Mouse (Mus musculus): ENCODE results near the gene Npc2.

DNA sequence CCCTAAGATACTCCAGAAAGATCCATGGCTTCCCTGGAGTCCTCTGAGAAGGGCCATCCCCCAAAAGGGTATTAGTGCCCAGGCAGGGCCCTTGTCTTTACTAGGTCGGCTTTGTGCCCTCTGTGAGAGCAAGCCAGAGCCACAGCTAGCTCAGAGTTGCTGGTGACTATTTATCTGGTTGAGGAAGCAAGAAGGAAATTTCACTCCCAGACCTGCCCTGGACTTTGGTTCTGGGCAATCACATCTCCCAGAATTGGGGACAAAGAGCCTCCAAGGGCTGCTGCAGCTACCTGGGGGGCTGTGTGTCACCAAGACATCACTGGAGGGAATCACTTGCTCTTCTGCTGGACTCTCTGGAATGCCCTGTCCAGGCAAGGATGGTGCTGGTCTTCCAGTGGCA is 33.1 kb upstream of the Npc2 start:
- TF ChIP-seq POLR2A (IDR thresholded peaks at IDR 0.05; ENCODE audit: low read depth, low read length) = no peak
- TF ChIP-seq CTCF (IDR thresholded peaks at IDR 0.05; ENCODE audit: extremely low read depth, insufficient read length, insufficient replicate concordance, low read depth, low read length) = no peak

Data from small intestine, adult 2 months (tissue).